Mouse (Mus musculus): ENCODE measurements around the gene Rgp1.

Gene Rgp1

DNA sequence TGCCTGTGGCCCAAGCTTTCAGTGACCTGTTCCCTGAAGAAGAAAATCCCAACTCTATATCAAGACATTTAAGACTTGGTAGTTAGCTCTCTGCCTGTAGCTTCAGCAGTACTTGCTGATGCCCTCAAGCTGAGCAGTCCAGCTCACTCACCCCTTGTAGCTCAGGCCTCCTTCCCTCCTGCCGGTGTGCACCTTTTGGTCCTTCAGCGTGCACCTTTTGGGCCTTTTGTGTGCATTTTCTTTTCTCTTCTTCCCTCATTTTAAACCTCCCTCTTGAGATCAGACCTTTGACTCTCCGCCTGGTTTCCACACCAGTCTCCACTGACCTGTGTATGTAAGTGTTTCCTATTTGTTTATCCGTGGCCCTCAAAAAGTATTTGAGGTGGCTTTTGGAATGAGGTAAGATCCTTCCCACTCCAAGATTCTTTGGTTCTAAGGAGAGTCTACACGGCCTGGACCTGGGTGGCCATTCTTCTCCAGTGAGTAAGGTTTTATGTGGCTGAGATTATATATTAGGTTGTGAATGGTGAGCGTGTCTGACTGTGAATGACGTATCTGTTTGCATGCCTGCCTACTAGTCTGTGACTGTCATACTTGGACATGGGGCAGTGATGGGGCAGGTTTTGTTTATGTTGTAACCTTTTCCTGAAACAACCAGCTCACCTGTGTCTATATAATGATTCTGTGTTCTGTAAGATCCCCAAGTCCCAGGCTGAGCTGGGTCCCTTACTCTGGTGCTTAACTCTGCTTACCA lies 56.3 kb downstream of the Rgp1 start:
- TF ChIP-seq GATA4 (IDR thresholded peaks at IDR 0.05; ENCODE audit: insufficient replicate concordance, low read length) = no peak

DNA sequence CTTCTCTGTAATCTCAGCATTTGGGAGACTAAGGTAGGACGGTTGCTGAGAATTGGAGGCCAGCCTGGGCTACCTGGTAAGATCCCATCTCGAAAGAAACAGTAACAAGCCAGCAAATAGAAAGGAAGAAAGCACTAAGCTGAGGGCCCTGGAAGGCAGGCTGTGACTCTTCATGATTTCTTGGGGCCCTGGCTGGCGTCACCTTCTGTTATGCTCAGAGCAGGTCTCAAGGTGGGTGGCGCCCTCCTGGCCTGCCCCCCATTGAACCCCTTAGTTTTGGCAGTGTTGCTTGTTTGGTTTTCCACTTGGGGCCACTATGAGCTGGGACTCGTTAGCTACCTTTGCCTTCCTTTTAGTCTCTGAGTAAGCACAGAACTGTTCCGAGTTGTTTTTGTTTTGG lies 58.2 kb downstream of the Rgp1 start:
- TF ChIP-seq GATA4 (IDR thresholded peaks at IDR 0.05; ENCODE audit: insufficient replicate concordance, low read length) = no peak
